Mouse (Mus musculus): ENCODE results near the gene Colgalt1. TPM values are rescaled to one million over a fixed set of nuclear protein-coding genes. Genes with fewer than 3 reads are reported as not detected.
A peak's percentile ranks its signal among the peaks of the same experiment; 100 is the strongest.

Gene Colgalt1
- polyA plus RNA-seq, 1 experiment from 2014 or later: 87.6 TPM

DNA sequence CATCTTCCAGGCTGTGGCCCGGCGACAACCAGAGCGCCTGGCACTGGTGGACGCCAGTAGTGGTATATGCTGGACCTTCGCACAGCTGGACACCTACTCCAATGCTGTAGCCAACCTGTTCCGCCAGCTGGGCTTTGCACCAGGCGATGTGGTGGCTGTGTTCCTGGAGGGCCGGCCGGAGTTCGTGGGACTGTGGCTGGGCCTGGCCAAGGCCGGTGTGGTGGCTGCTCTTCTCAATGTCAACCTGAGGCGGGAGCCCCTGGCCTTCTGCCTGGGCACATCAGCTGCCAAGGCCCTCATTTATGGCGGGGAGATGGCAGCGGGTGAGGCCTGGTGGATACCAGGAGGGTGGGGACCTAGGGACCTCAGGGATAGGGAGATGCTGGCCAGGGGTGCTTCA, 31.3 kb upstream of the Colgalt1 start:
- H3K27ac ChIP-seq (ENCODE audit: low read length): no peak overlapping the region
- ATAC-seq (ENCODE audit: insufficient number of reproducible peaks, insufficient read depth, low FRiP score, low read depth): no peak
- no peak overlapping the region for H3K4me3 ChIP-seq (ENCODE audit: low read depth, low read length)
- no peaks in the 10 kb centered on the region for H3K9me3 ChIP-seq (ENCODE audit: control insufficient read depth, low read depth, low read length)
- WGBS: 92% methylated on average over 14 of the region's 14 CpGs
- no peak overlapping the region for H3K9ac ChIP-seq (replicated peaks; ENCODE audit: low read depth, low read length)
- no peaks in the 10 kb centered on the region for H3K4me1 ChIP-seq (ENCODE audit: control insufficient read depth, insufficient read depth, low read length)
- no peaks in the 10 kb centered on the region for H3K27me3 ChIP-seq (ENCODE audit: control insufficient read depth, insufficient read depth, low read length)
- no peak overlapping the region for H3K4me2 ChIP-seq (replicated peaks; ENCODE audit: low read depth, low read length)
- no peaks in the 10 kb centered on the region; the same call in 1 of the 2 replicates for H3K36me3 ChIP-seq (ENCODE audit: control insufficient read depth, insufficient read depth, low read length)

DNA sequence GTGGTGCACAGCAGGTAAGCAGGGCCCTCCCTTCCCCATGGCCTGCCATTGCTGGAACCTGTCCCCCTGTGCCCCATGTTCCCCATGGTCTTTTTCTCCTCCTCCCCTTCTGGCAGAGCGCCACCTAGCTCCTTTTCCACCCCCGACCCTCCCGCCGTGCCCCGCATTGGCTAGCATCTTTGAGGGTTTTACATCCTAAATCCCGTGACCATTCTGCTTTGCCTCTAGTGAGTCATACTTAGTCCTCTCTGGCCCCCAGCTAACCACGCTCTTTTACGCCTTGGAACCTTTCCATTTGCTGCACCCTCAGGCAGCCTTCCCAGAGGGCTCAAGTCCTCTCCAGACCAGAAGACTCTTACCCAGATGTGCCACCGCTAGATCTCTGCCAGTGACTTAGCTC, 30.6 kb upstream of the Colgalt1 start:
- no peak overlapping the region for H3K9ac ChIP-seq (replicated peaks; ENCODE audit: low read depth, low read length)
- 61% methylated on average over 9 of the region's 9 CpGs for WGBS
- no peak for ATAC-seq (ENCODE audit: insufficient number of reproducible peaks, insufficient read depth, low FRiP score, low read depth)
- H3K9me3 ChIP-seq (ENCODE audit: control insufficient read depth, low read depth, low read length): no peaks in the 10 kb centered on the region
- no peak overlapping the region for H3K4me3 ChIP-seq (ENCODE audit: low read depth, low read length)
- no peaks in the 10 kb centered on the region for H3K4me1 ChIP-seq (ENCODE audit: control insufficient read depth, insufficient read depth, low read length)
- H3K4me2 ChIP-seq (replicated peaks; ENCODE audit: low read depth, low read length): no peak overlapping the region
- no peaks in the 10 kb centered on the region; the same call in 1 of the 2 replicates for H3K36me3 ChIP-seq (ENCODE audit: control insufficient read depth, insufficient read depth, low read length)
- H3K27ac ChIP-seq (ENCODE audit: low read length): no peak overlapping the region
- H3K27me3 ChIP-seq (ENCODE audit: control insufficient read depth, insufficient read depth, low read length): no peaks in the 10 kb centered on the region

DNA sequence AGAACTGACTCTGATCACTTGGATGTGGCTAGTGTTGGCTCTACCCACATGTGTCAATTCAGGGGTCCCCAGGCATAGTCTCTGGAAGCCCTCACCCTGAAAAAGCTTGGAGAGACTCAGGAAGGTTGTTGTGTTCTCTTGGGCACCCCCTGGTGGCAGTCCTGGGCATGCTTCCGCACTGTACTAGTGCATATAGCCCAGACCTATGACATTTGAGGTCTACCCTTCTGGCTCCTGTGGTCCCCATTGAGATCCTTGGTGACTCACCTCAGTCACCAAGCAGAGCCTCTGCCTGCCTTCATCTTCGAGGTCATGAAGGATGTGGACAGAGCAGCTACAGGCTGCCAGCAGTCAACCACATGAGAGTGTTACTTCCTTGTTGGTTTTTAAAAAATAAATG, 23.9 kb upstream of the Colgalt1 start:
- no peak overlapping the region for H3K4me2 ChIP-seq (replicated peaks; ENCODE audit: low read depth, low read length)
- WGBS: 64% methylated on average over 2 of the region's 2 CpGs
- no peak for ATAC-seq (ENCODE audit: insufficient number of reproducible peaks, insufficient read depth, low FRiP score, low read depth)
- H3K9ac ChIP-seq (replicated peaks; ENCODE audit: low read depth, low read length): no peak overlapping the region
- no peaks in the 10 kb centered on the region for H3K27me3 ChIP-seq (ENCODE audit: control insufficient read depth, insufficient read depth, low read length)
- peaks cover 5% of the 10 kb centered on the region for H3K36me3 ChIP-seq (ENCODE audit: control insufficient read depth, insufficient read depth, low read length)
- no peak overlapping the region for H3K27ac ChIP-seq (ENCODE audit: low read length)
- peaks cover 6% of the 10 kb centered on the region; the same call in 1 of the 2 replicates for H3K4me1 ChIP-seq (ENCODE audit: control insufficient read depth, insufficient read depth, low read length)
- H3K9me3 ChIP-seq (ENCODE audit: control insufficient read depth, low read depth, low read length): no peaks in the 10 kb centered on the region
- H3K4me3 ChIP-seq (ENCODE audit: low read depth, low read length): no peak overlapping the region

DNA sequence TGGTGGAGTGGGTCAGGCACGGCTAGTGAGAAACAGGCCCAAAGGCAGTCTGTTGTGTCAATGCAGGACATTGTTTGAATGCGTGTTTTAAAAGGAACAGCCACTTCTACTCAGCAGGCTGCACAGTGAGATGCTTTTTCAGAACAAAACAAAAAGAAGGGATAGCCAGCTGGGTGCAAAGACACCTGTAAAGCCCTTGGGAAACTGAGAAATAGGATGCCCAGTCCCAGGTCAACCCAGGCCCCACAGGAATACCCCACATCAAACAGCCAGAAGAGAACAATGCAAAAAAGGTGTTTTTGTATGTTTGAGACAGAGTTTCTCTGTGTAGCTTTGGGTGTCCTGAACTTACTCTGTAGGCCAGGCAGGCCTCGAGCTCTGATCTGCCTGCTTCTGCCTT, 22.0 kb upstream of the Colgalt1 start:
- Histone ChIP-seq H3K4me1 (ENCODE audit: control insufficient read depth, insufficient read depth, low read length) (peaks cover 16% of the 10 kb centered on the region; the same call in 1 of the 2 replicates), H3K36me3 (ENCODE audit: control insufficient read depth, insufficient read depth, low read length) (peaks cover 5% of the 10 kb centered on the region), H3K9ac (replicated peaks; ENCODE audit: low read depth, low read length) (no peak overlapping the region), H3K4me3 (ENCODE audit: low read depth, low read length) (no peak overlapping the region), H3K27ac (ENCODE audit: low read length) (no peak overlapping the region), H3K4me2 (replicated peaks; ENCODE audit: low read depth, low read length) (no peak overlapping the region), H3K27me3 (ENCODE audit: control insufficient read depth, insufficient read depth, low read length) (no peaks in the 10 kb centered on the region), H3K9me3 (ENCODE audit: control insufficient read depth, low read depth, low read length) (no peaks in the 10 kb centered on the region)
- 69% methylated on average over 3 of the region's 3 CpGs for WGBS
- no peak for ATAC-seq (ENCODE audit: insufficient number of reproducible peaks, insufficient read depth, low FRiP score, low read depth)

DNA sequence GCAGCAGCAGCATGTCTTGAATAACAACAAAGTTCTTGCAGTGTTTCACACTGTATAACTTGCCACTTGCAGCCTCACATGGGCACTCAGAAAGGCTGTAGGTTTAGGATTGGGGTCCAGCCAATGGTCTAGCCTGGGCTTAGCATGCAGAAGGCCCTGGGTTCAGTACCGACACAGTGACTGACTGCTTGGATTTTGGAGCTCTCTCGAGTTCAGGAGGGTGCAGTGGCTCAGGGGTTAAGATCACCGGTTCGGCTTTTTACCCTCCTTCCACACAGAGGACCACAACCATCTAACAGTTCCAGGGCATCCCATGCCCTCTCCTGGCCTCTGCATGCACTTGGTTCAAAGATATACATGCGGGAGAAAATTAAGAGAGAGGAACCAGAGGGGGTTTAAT, 19.8 kb upstream of the Colgalt1 start:
- H3K9me3 ChIP-seq (ENCODE audit: control insufficient read depth, low read depth, low read length): no peaks in the 10 kb centered on the region
- H3K4me1 ChIP-seq (ENCODE audit: control insufficient read depth, insufficient read depth, low read length): peaks cover 18% of the 10 kb centered on the region; the same call in 1 of the 2 replicates
- no peak for ATAC-seq (ENCODE audit: insufficient number of reproducible peaks, insufficient read depth, low FRiP score, low read depth)
- WGBS: 14% methylated on average over 5 of the region's 5 CpGs
- H3K9ac ChIP-seq (replicated peaks; ENCODE audit: low read depth, low read length): peak overlapping the region; percentile 89; the same call in 1 of the 2 replicates
- no peaks in the 10 kb centered on the region for H3K27me3 ChIP-seq (ENCODE audit: control insufficient read depth, insufficient read depth, low read length)
- H3K27ac ChIP-seq (ENCODE audit: low read length): no peak overlapping the region; the same call in 1 of the 2 replicates
- peak overlapping the region; percentile 80 for H3K4me2 ChIP-seq (replicated peaks; ENCODE audit: low read depth, low read length)
- peaks cover 6% of the 10 kb centered on the region for H3K36me3 ChIP-seq (ENCODE audit: control insufficient read depth, insufficient read depth, low read length)
- peak overlapping the region; percentile 90 for H3K4me3 ChIP-seq (ENCODE audit: low read depth, low read length)

DNA sequence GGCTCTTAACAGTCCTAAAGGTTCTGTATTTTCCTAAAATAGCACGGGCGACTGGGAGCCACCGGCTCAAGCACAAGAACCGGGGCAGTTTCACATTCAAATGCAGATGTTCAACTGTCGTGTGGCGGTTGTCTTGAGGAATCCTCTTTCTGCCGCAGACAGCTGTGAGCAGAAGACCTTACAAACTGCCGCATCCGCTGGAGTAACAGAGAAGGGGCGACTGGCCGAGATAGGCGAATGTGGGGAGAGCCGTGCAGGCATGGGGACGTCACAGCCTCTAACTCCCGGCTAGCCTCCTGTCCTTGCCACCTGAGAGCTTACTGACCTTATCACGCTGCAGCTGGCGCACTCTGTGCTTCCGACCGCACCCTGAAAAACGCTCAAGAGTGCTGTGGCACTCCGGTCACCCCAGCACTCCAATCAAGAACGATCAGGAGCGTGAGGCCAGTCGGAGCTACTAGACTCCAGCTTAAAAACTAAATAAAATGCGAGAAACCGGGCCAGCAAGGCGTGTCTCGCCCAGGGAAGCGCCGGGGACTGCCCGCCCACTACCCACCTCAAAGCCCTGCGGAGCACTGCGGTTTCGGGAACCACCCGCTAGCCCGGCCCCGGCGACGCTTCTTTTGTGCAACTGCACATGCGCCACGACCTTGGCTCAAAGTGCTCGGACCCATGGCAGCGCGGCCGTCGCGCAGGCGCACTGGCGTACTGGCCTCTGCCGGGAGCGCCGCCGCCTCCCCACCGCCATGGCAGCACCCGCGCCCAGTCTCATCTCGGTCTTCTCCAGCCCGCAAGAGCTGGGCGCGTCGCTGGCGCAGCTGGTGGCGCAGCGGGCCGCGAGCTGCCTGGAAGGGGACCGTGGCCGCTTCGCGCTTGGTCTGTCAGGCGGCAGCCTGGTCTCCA, 19.1 kb upstream of the Colgalt1 start, which contains the start of gene Pgls:
Gene Pgls, plus strand, starts transcription at position 706 of the 903 bp plus-strand sequence.
- no peaks in the 10 kb centered on the region for H3K9me3 ChIP-seq (ENCODE audit: control insufficient read depth, low read depth, low read length)
- WGBS: under 1% methylated on average over 68 of the region's 71 CpGs
- peak within 1 kb of the TSS; percentile 90 for H3K4me3 ChIP-seq (ENCODE audit: low read depth, low read length)
- peak; percentile 84 for ATAC-seq (ENCODE audit: insufficient number of reproducible peaks, insufficient read depth, low FRiP score, low read depth)
- H3K27me3 ChIP-seq (ENCODE audit: control insufficient read depth, insufficient read depth, low read length): no peaks in the 10 kb centered on the region
- peak within 1 kb of the TSS; percentile 89 for H3K9ac ChIP-seq (replicated peaks; ENCODE audit: low read depth, low read length)
- H3K36me3 ChIP-seq (ENCODE audit: control insufficient read depth, insufficient read depth, low read length): peaks cover 6% of the 10 kb centered on the region
- H3K4me2 ChIP-seq (replicated peaks; ENCODE audit: low read depth, low read length): peak within 1 kb of the TSS; percentile 80
- peaks cover 18% of the 10 kb centered on the region; the same call in 1 of the 2 replicates for H3K4me1 ChIP-seq (ENCODE audit: control insufficient read depth, insufficient read depth, low read length)
- peak within 1 kb of the TSS; percentile 97 for H3K27ac ChIP-seq (ENCODE audit: low read length)

DNA sequence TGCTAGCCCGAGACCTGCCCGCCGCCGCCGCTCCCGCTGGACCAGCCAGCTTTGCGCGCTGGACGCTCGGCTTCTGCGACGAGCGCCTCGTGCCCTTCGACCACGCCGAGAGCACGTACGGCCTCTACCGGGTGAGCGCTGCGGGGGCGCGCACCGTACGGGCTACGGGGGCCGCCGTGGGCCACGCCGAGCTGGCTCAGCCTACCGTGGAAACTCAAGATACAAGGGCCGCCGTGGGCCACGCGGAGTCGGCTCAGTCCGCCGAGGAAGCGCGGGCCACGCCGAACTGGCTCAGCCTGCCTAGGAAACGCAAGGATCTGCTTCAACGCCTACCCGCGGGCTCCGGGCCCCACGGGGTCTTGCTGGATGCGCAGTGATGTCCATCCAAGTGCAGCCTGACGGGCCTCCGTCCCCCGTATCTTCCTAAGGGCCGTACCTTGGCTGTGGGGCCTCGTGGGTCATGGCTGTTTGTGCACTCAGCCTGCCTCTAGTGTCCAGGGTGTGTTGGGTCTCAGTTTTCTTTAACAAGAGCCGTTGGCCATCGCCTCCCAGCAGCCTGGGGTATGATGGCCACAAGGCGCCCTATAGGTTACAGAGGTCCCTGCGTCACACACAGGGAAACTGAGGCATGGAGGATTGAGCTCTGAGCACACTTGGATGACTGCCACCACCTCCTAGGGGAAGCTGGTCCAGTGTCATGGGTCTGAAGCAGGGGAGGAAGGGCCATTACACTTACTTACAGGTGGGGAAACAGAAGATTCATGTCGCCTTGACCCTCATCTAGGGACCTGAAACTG, 18.2 kb upstream of the Colgalt1 start:
- Histone ChIP-seq H3K36me3 (ENCODE audit: control insufficient read depth, insufficient read depth, low read length) (peaks cover 6% of the 10 kb centered on the region), H3K9ac (replicated peaks; ENCODE audit: low read depth, low read length) (peak overlapping the region; percentile 89), H3K4me3 (ENCODE audit: low read depth, low read length) (peak overlapping the region; percentile 90), H3K9me3 (ENCODE audit: control insufficient read depth, low read depth, low read length) (no peaks in the 10 kb centered on the region), H3K27me3 (ENCODE audit: control insufficient read depth, insufficient read depth, low read length) (no peaks in the 10 kb centered on the region), H3K27ac (ENCODE audit: low read length) (peak overlapping the region; percentile 97), H3K4me2 (replicated peaks; ENCODE audit: low read depth, low read length) (peak overlapping the region; percentile 80), H3K4me1 (ENCODE audit: control insufficient read depth, insufficient read depth, low read length) (peaks cover 18% of the 10 kb centered on the region; the same call in 1 of the 2 replicates)
- peak; percentile 68 for ATAC-seq (ENCODE audit: insufficient number of reproducible peaks, insufficient read depth, low FRiP score, low read depth)
- 4% methylated on average over 60 of the region's 60 CpGs for WGBS

Data from stomach, embryonic 14.5 days (tissue).